Mouse (Mus musculus) lung, embryonic 16.5 days (tissue): ENCODE measurements at regions not wholly inside any gene's neighbourhood (a gene's known extent, or its start where the extent isn't known, plus 50 kb on each side); places are given as distances from the start of the nearest gene placed in this dataset.

ENCODE experiments used
- ATAC-seq: fragments of 200-750 bp; cut with Nextera tagmentation; 2 replicates; pipeline ENCODE4 v1.8.0; 2017; ENCODE audit warnings: low read depth, mild to moderate bottlenecking, moderate library complexity
- H3K27ac ChIP-seq: fragments of 300-500 bp; sonication (generic); 2 replicates; pipeline ENCODE4 v1.5.1; 2014; ENCODE audit warnings: mild to moderate bottlenecking, control low read depth, low read length
- H3K27me3 ChIP-seq: fragments of 300-500 bp; sonication (generic); 2 replicates; pipeline ENCODE4 v1.6.1; 2014; ENCODE audit warnings: low read depth, low read length, mixed read lengths; ENCODE audit not compliant: control insufficient read depth, insufficient read depth
- H3K36me3 ChIP-seq: fragments of 300-500 bp; sonication (generic); 2 replicates; pipeline ENCODE4 v1.6.1; 2014; ENCODE audit warnings: low read length; ENCODE audit not compliant: control insufficient read depth, insufficient read depth
- H3K4me1 ChIP-seq: fragments of 300-500 bp; sonication (generic); replicated peaks from 2 replicates; pipeline ENCODE4 v1.6.1; 2014; ENCODE audit warnings: low read length, mixed read lengths; ENCODE audit not compliant: control insufficient read depth, insufficient read depth
- H3K4me2 ChIP-seq: fragments of 300-500 bp; sonication (generic); 2 replicates; pipeline ENCODE4 v1.6.1; 2014; ENCODE audit warnings: low read depth, low read length, control low read depth
- H3K4me3 ChIP-seq: fragments of 300-500 bp; sonication (generic); 2 replicates; pipeline ENCODE4 v1.5.1; 2014; ENCODE audit warnings: mild to moderate bottlenecking, low read length, control low read depth
- H3K9ac ChIP-seq: fragments of 300-500 bp; sonication (generic); 2 replicates; pipeline ENCODE4 v1.6.1; 2014; ENCODE audit warnings: low read length, control low read depth
- H3K9me3 ChIP-seq: fragments of 300-500 bp; sonication (generic); 2 replicates; pipeline ENCODE4 v1.6.1; 2016; ENCODE audit warnings: low read length; ENCODE audit not compliant: control insufficient read depth
- WGBS: fragments of 180-500 bp; shearing (Covaris S2); extraction: QIAGEN DNeasy Blood & Tissue Kit; methylation state at CpG from one replicate; pipeline ENCODE4 v1.1.7; 2014; 5-methylcytosine and 5-hydroxymethylcytosine counted together

GRCm38 (mm10) chr8:12175496-12175895 lies 103.1 kb upstream of the A230072I06Rik start:
- no peak overlapping the region for H3K4me2 ChIP-seq

GRCm38 (mm10) chr8:12184666-12185065 lies 94.0 kb upstream of the A230072I06Rik start:
- no peaks in the 10 kb centered on the region for H3K4me1 ChIP-seq
- H3K9me3 ChIP-seq, result no peaks in the 10 kb centered on the region
- H3K27ac ChIP-seq, result no peak overlapping the region
- H3K9ac ChIP-seq, result no peak overlapping the region
- no peak overlapping the region for H3K4me3 ChIP-seq
- H3K4me2 ChIP-seq, result no peak overlapping the region
- no peak for ATAC-seq
- no peaks in the 10 kb centered on the region for H3K27me3 ChIP-seq
- 85% methylated on average over 4 of the region's 4 CpGs for WGBS
- no peaks in the 10 kb centered on the region for H3K36me3 ChIP-seq

More at GRCm38 (mm10) chr8:12175496-12175895, 103.1 kb upstream of the A230072I06Rik start:
- no peak for ATAC-seq
- Histone ChIP-seq H3K27ac (no peak overlapping the region), H3K4me3 (no peak overlapping the region), H3K27me3 (peaks cover 3% of the 10 kb centered on the region), H3K4me1 (no peaks in the 10 kb centered on the region; the same call in 1 of the 2 replicates), H3K9ac (no peak overlapping the region), H3K36me3 (no peaks in the 10 kb centered on the region), H3K9me3 (no peaks in the 10 kb centered on the region)
- WGBS, result 39% methylated on average over 13 of the region's 13 CpGs

- H3K4me3 ChIP-seq, result no peak overlapping the region
- no peak overlapping the region for H3K4me2 ChIP-seq
- ATAC-seq, result no peak
- WGBS, result 83% methylated on average over 3 of the region's 3 CpGs
- no peaks in the 10 kb centered on the region for H3K9me3 ChIP-seq
- H3K36me3 ChIP-seq, result no peaks in the 10 kb centered on the region
- H3K4me1 ChIP-seq, result no peaks in the 10 kb centered on the region
- H3K27me3 ChIP-seq, result no peaks in the 10 kb centered on the region
- H3K27ac ChIP-seq, result no peak overlapping the region
- no peak overlapping the region for H3K9ac ChIP-seq
Measured at GRCm38 (mm10) chr8:12187366-12187765, 91.3 kb upstream of the A230072I06Rik start.

- H3K27me3 ChIP-seq, result no peaks in the 10 kb centered on the region
- H3K4me3 ChIP-seq, result no peak overlapping the region
- H3K27ac ChIP-seq, result no peak overlapping the region
- 58% methylated on average over 5 of the region's 5 CpGs for WGBS
- H3K9ac ChIP-seq, result no peak overlapping the region
- no peaks in the 10 kb centered on the region for H3K36me3 ChIP-seq
- H3K4me2 ChIP-seq, result no peak overlapping the region
- no peaks in the 10 kb centered on the region for H3K9me3 ChIP-seq
- no peak for ATAC-seq
- H3K4me1 ChIP-seq, result no peaks in the 10 kb centered on the region
Measured at GRCm38 (mm10) chr8:12188451-12188850, 90.2 kb upstream of the A230072I06Rik start.

DNA sequence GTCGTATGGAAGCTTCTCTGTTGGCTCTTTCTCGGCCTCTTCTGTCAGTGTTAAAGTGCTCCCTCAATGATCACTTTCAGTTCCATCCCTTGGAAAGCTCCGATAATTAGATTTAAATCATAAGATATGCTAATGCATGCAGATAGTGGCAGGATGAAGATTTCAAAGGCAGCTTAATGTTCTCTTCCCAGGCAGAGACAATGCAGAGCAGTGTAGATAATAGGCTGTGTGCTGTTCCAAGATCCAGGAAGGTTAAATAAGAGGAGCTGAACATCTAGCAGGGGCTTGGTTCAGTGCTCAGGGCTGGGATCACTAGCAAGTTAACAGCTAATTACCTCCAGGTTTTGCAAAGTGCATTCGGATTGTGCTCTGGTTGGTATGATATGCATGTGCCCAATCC lies 89.7 kb upstream of the A230072I06Rik start:
- WGBS, result 77% methylated on average over 4 of the region's 4 CpGs
- H3K27ac ChIP-seq, result no peak overlapping the region
- H3K9me3 ChIP-seq, result no peaks in the 10 kb centered on the region
- H3K4me3 ChIP-seq, result no peak overlapping the region
- no peaks in the 10 kb centered on the region for H3K36me3 ChIP-seq
- no peak for ATAC-seq
- H3K9ac ChIP-seq, result no peak overlapping the region
- H3K4me2 ChIP-seq, result no peak overlapping the region
- no peaks in the 10 kb centered on the region for H3K27me3 ChIP-seq
- H3K4me1 ChIP-seq, result no peaks in the 10 kb centered on the region

DNA sequence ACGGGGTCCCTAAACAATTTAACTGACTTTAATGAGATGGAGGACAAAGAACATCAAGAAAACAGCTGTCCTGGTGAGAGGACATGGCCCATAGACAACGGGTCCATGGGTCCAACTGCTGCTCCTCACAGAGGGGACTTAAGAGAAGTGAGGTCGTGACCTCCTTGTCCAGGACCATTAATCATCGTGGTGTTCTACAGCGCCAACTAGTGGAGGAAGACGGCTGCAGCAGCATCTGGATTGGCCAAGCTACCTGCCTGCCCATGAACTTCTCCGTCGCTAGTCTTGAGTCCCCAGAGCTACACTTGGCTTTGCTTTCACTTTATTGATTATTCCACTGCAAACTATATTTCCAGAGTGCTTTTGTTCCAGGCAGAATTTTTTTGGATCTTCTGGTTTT lies 86.6 kb upstream of the A230072I06Rik start:
- H3K9ac ChIP-seq, result no peak overlapping the region
- no peak overlapping the region for H3K4me2 ChIP-seq
- no peaks in the 10 kb centered on the region for H3K9me3 ChIP-seq
- H3K4me1 ChIP-seq, result no peaks in the 10 kb centered on the region
- H3K27ac ChIP-seq, result no peak overlapping the region
- H3K36me3 ChIP-seq, result no peaks in the 10 kb centered on the region
- WGBS, result 28% methylated on average over 8 of the region's 8 CpGs
- no peak overlapping the region for H3K4me3 ChIP-seq
- ATAC-seq, result no peak
- H3K27me3 ChIP-seq, result no peaks in the 10 kb centered on the region

DNA sequence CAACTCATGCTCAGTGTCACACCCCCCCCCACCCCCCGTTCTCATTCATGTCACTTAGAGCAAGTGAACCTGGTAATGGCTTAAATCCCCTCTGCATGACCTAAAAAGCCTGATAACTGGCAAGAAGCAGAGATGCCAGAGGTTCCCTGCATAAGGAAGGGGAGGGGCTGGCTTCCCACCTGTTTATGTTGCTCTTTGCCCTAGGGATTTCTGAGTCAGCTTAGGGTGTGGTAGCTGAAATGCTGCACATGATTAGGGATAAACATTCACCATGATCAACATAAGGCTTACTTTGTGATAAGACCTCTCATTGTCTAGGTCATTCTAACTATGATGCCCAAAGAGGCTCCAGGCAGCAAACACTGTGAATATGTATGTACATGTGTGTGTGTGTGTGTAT lies 72.7 kb upstream of the A230072I06Rik start:
- WGBS, result 58% methylated on average over 1 of the region's 1 CpGs
- no peak for ATAC-seq
- H3K36me3 ChIP-seq, result no peaks in the 10 kb centered on the region
- H3K9ac ChIP-seq, result no peak overlapping the region
- H3K4me2 ChIP-seq, result no peak overlapping the region
- no peak overlapping the region for H3K4me3 ChIP-seq
- no peaks in the 10 kb centered on the region for H3K9me3 ChIP-seq
- H3K4me1 ChIP-seq, result no peaks in the 10 kb centered on the region
- no peak overlapping the region for H3K27ac ChIP-seq
- H3K27me3 ChIP-seq, result no peaks in the 10 kb centered on the region

GRCm38 (mm10) chr8:12207412-12207811 lies 71.2 kb upstream of the A230072I06Rik start:
- no peak overlapping the region for H3K4me2 ChIP-seq
- no peak overlapping the region for H3K4me3 ChIP-seq
- no peaks in the 10 kb centered on the region for H3K4me1 ChIP-seq
- no peak for ATAC-seq
- no peaks in the 10 kb centered on the region for H3K9me3 ChIP-seq
- H3K27ac ChIP-seq, result no peak overlapping the region
- H3K36me3 ChIP-seq, result no peaks in the 10 kb centered on the region
- 0 out of 2 replicates have a peak, but pooled peaks cover under 1% of the 10 kb centered on the region for H3K27me3 ChIP-seq
- H3K9ac ChIP-seq, result no peak overlapping the region
- WGBS, result 89% methylated on average over 3 of the region's 3 CpGs

- H3K4me3 ChIP-seq, result no peak overlapping the region
- H3K27ac ChIP-seq, result no peak overlapping the region
- H3K36me3 ChIP-seq, result no peaks in the 10 kb centered on the region
- no peak overlapping the region for H3K9ac ChIP-seq
- 44% methylated on average over 7 of the region's 7 CpGs for WGBS
- no peaks in the 10 kb centered on the region for H3K9me3 ChIP-seq
- no peak overlapping the region for H3K4me2 ChIP-seq
- peaks cover 20% of the 10 kb centered on the region for H3K27me3 ChIP-seq
- no peak for ATAC-seq
- H3K4me1 ChIP-seq, result no peaks in the 10 kb centered on the region
Measured at GRCm38 (mm10) chr8:12213774-12214173, 64.8 kb upstream of the A230072I06Rik start.
